16 mouse cellular contexts compared by ENCODE assay signal in genomic region chr14:54503092-54503491, GRCm38 (mm10).
"Had no signal": no experiment of that assay in that cellular context is flagged by ENCODE, and none has a peak within 500 bp of the region (broad histone marks: within the 10 kb centered on the region; RNA-seq: fewer than 3 reads in every experiment).

No protein-coding gene starts in this region.

- H3K9me3 ChIP-seq: neural tube, embryonic 13.5 days; neural tube, embryonic 15.5 days; stomach, embryonic 15.5 days had no signal

- H3K4me1 ChIP-seq: neural tube, embryonic 13.5 days; neural tube, embryonic 15.5 days; stomach, embryonic 15.5 days had no signal

- H3K4me3 ChIP-seq: neural tube, embryonic 13.5 days; neural tube, embryonic 15.5 days; stomach, embryonic 15.5 days had no signal

- H3K27ac ChIP-seq: neural tube, embryonic 13.5 days; neural tube, embryonic 15.5 days; stomach, embryonic 15.5 days; stomach, postnatal 0 days had no signal

- H3K27me3 ChIP-seq: neural tube, embryonic 13.5 days; neural tube, embryonic 15.5 days; stomach, embryonic 15.5 days had no signal

- DNase-seq: retina, postnatal 1 day; right cerebral cortex, adult 18-20 months; right cerebral cortex, postnatal 14 days; right cerebral cortex, postnatal 25 days; right cerebral cortex, postnatal 4 days; spleen, adult 18-20 months; thymus, adult 18-20 months; thymus, adult 2 months; thymus, postnatal 14 days; thymus, postnatal 25 days; thymus, postnatal 36 days; thymus, postnatal 4 days had no signal
